8 mouse cellular contexts compared by ENCODE assay signal in genomic region chr7:16944808-16945315, GRCm38 (mm10). TPM values are rescaled to one million over a fixed set of nuclear protein-coding genes. Genes with fewer than 3 reads are reported as not detected.
DNase-seq lines count a peak whose midpoint lies in the region; ATAC-seq lines count a peak whose summit lies in the region.

No protein-coding gene starts in this region.

- H3K4me1 ChIP-seq in kidney, embryonic 16.5 days (ENCODE audit: insufficient read depth, low read length) = peaks cover 52% of the 10 kb centered on the region
- H3K4me1 ChIP-seq in brown adipose tissue, adult 24 weeks (ENCODE audit: control insufficient read depth, insufficient read depth, insufficient read length, low read length) = no peaks in the 10 kb centered on the region
- H3K4me1 ChIP-seq in hindbrain, embryonic 11.5 days (replicated peaks; ENCODE audit: control insufficient read depth, insufficient read depth, low read length) = peaks cover 28% of the 10 kb centered on the region; the same call in 1 of the 2 replicates
- H3K4me1 ChIP-seq in midbrain, embryonic 14.5 days (ENCODE audit: control insufficient read depth, insufficient read depth, low read length) = peaks cover 81% of the 10 kb centered on the region

- no peaks in the 10 kb centered on the region for H3K9me3 ChIP-seq in kidney, embryonic 16.5 days (ENCODE audit: low read length)
- no peaks in the 10 kb centered on the region for H3K9me3 ChIP-seq in hindbrain, embryonic 11.5 days (ENCODE audit: control insufficient read depth, low read length)
- H3K9me3 ChIP-seq in midbrain, embryonic 14.5 days (ENCODE audit: control insufficient read depth, low read length) = no peaks in the 10 kb centered on the region

- WGBS in kidney, embryonic 16.5 days = 2% methylated on average over 22 of the region's 22 CpGs
- WGBS in hindbrain, embryonic 11.5 days = 1% methylated on average over 22 of the region's 22 CpGs
- WGBS in midbrain, embryonic 14.5 days = under 1% methylated on average over 22 of the region's 22 CpGs

- H3K4me3 ChIP-seq in kidney, embryonic 16.5 days (ENCODE audit: low read length) = peak overlapping the region; percentile 71
- H3K4me3 ChIP-seq in brown adipose tissue, adult 24 weeks (ENCODE audit: insufficient read depth, low read depth, low read length) = peak overlapping the region; percentile 53
- peak overlapping the region; percentile 67 for H3K4me3 ChIP-seq in hindbrain, embryonic 11.5 days (ENCODE audit: low read depth, low read length)
- H3K4me3 ChIP-seq in midbrain, embryonic 14.5 days (replicated peaks; ENCODE audit: low read depth, low read length) = peak overlapping the region; percentile 80

- H3K4me2 ChIP-seq in kidney, embryonic 16.5 days (replicated peaks; ENCODE audit: low read depth, low read length) = peak overlapping the region; percentile 88
- H3K4me2 ChIP-seq in hindbrain, embryonic 11.5 days (replicated peaks; ENCODE audit: low read depth, low read length) = peak overlapping the region; percentile 87
- peak overlapping the region; percentile 96 for H3K4me2 ChIP-seq in midbrain, embryonic 14.5 days (ENCODE audit: low read length)

- H3K9ac ChIP-seq in kidney, embryonic 16.5 days (replicated peaks; ENCODE audit: low read length) = peak overlapping the region; percentile 81
- peak overlapping the region; percentile 81 for H3K9ac ChIP-seq in hindbrain, embryonic 11.5 days (ENCODE audit: low read depth, low read length)
- peak overlapping the region; percentile 94 for H3K9ac ChIP-seq in midbrain, embryonic 14.5 days (replicated peaks; ENCODE audit: low read length)

- peak; percentile 46 for ATAC-seq in kidney, embryonic 16.5 days (ENCODE audit: low FRiP score, low TSS enrichment)
- ATAC-seq in hindbrain, embryonic 11.5 days (ENCODE audit: low FRiP score) = peak; percentile 62
- no peak; the same call in 1 of the 2 replicates for ATAC-seq in midbrain, embryonic 14.5 days (ENCODE audit: low FRiP score, low TSS enrichment)
- no peak for ATAC-seq in inflammation-experienced regulatory T-cells, adult 6 months

- peaks cover 50% of the 10 kb centered on the region for H3K27me3 ChIP-seq in kidney, embryonic 16.5 days (ENCODE audit: insufficient read depth, low read length)
- peaks cover 50% of the 10 kb centered on the region for H3K27me3 ChIP-seq in hindbrain, embryonic 11.5 days (ENCODE audit: control insufficient read depth, insufficient read depth, low read length)
- H3K27me3 ChIP-seq in midbrain, embryonic 14.5 days (ENCODE audit: control insufficient read depth, insufficient read depth, low read length) = no peaks in the 10 kb centered on the region

- no peaks in the 10 kb centered on the region for H3K36me3 ChIP-seq in kidney, embryonic 16.5 days (ENCODE audit: insufficient read depth, low read length)
- H3K36me3 ChIP-seq in hindbrain, embryonic 11.5 days (ENCODE audit: control insufficient read depth, insufficient read depth, low read length) = no peaks in the 10 kb centered on the region
- peaks cover 11% of the 10 kb centered on the region for H3K36me3 ChIP-seq in midbrain, embryonic 14.5 days (ENCODE audit: control insufficient read depth, insufficient read depth, low read length)

- no peak for DNase-seq in kidney, adult 11 months
- DNase-seq in hindbrain, embryonic 11.5 days (ENCODE audit: low spot score) = no peak
- no peak for DNase-seq in midbrain, embryonic 14.5 days
- no peak for DNase-seq in frontal cortex, adult 2 months (ENCODE audit: extremely low spot score in 1 of 2, low spot score in 1 of 2)
- DNase-seq in cerebellum, postnatal 10 days = no peak

- H3K27ac ChIP-seq in kidney, embryonic 16.5 days (ENCODE audit: low read length) = no peak overlapping the region
- no peak overlapping the region for H3K27ac ChIP-seq in brown adipose tissue, adult 24 weeks (replicated peaks; ENCODE audit: low read depth, low read length)
- H3K27ac ChIP-seq in hindbrain, embryonic 11.5 days (ENCODE audit: low read depth, low read length) = peak overlapping the region; percentile 67
- H3K27ac ChIP-seq in midbrain, embryonic 14.5 days (replicated peaks; ENCODE audit: low read depth, low read length) = peak overlapping the region; percentile 97

RNA-seq across cellular contexts. Expression of gene Pnmal2, which starts 0.4 kb away (rescaled TPM):
- 7.4 and 7.5 TPM in 2 replicates for polyA plus RNA-seq in kidney, embryonic 16.5 days (2015; fragmentation: Nextera tagmentation; extraction: Ambion mirVana)
- polyA plus RNA-seq in brown adipose tissue, adult 24 weeks (2012; ENCODE audit: insufficient read depth, insufficient read length, missing spikeins) = not detected in 2 replicates
- polyA plus RNA-seq in hindbrain, embryonic 11.5 days (2014; fragmentation: Nextera tagmentation; extraction: Ambion mirVana) = 7.8 and 11.0 TPM in 2 replicates
- 115 and 116 TPM in 2 replicates for polyA plus RNA-seq in midbrain, embryonic 14.5 days (2014; fragmentation: Nextera tagmentation; extraction: Ambion mirVana)
- 132 and 134 TPM in 2 replicates for polyA plus RNA-seq in frontal cortex, adult 2 months (2012; rRNA removed)
- not detected for polyA plus RNA-seq in inflammation-experienced regulatory T-cells, adult 6 months (2017; shearing (Covaris generic))

RNA-seq across cellular contexts. Expression of gene Pnmal1, which starts 14.6 kb away (rescaled TPM):
- polyA plus RNA-seq in kidney, embryonic 16.5 days (2015; fragmentation: Nextera tagmentation; extraction: Ambion mirVana) = 0.62 and 0.65 TPM in 2 replicates
- not detected in 2 replicates for polyA plus RNA-seq in brown adipose tissue, adult 24 weeks (2012; ENCODE audit: insufficient read depth, insufficient read length, missing spikeins)
- polyA plus RNA-seq in hindbrain, embryonic 11.5 days (2014; fragmentation: Nextera tagmentation; extraction: Ambion mirVana) = 17.6 and 19.5 TPM in 2 replicates
- polyA plus RNA-seq in midbrain, embryonic 14.5 days (2014; fragmentation: Nextera tagmentation; extraction: Ambion mirVana) = 60.8 and 69.8 TPM in 2 replicates
- polyA plus RNA-seq in frontal cortex, adult 2 months (2012; rRNA removed) = 63.1 and 73.0 TPM in 2 replicates
- not detected for polyA plus RNA-seq in inflammation-experienced regulatory T-cells, adult 6 months (2017; shearing (Covaris generic))

RNA-seq across cellular contexts. Expression of gene Calm3, which starts 20.9 kb away (rescaled TPM):
- polyA plus RNA-seq in kidney, embryonic 16.5 days (2015; fragmentation: Nextera tagmentation; extraction: Ambion mirVana) = 145 and 154 TPM in 2 replicates
- 210 and 222 TPM in 2 replicates for polyA plus RNA-seq in brown adipose tissue, adult 24 weeks (2012; ENCODE audit: insufficient read depth, insufficient read length, missing spikeins)
- 322 and 337 TPM in 2 replicates for polyA plus RNA-seq in hindbrain, embryonic 11.5 days (2014; fragmentation: Nextera tagmentation; extraction: Ambion mirVana)
- polyA plus RNA-seq in midbrain, embryonic 14.5 days (2014; fragmentation: Nextera tagmentation; extraction: Ambion mirVana) = 494 and 652 TPM in 2 replicates
- polyA plus RNA-seq in frontal cortex, adult 2 months (2012; rRNA removed) = 1,679 and 1,948 TPM in 2 replicates
- polyA plus RNA-seq in inflammation-experienced regulatory T-cells, adult 6 months (2017; shearing (Covaris generic)) = 100 to 1,000 TPM in 2 of 3 experiments, 10 to 100 TPM in 1; 51.8 to 255 (median 105) TPM

RNA-seq across cellular contexts. Expression of gene Gm42372, which starts 38.0 kb away (rescaled TPM):
- polyA plus RNA-seq in kidney, embryonic 16.5 days (2015; fragmentation: Nextera tagmentation; extraction: Ambion mirVana) = 0.20 and 0.26 TPM in 2 replicates
- not detected in 2 replicates for polyA plus RNA-seq in brown adipose tissue, adult 24 weeks (2012; ENCODE audit: insufficient read depth, insufficient read length, missing spikeins)
- polyA plus RNA-seq in hindbrain, embryonic 11.5 days (2014; fragmentation: Nextera tagmentation; extraction: Ambion mirVana) = 1.5 and 1.7 TPM in 2 replicates
- 6.4 and 8.7 TPM in 2 replicates for polyA plus RNA-seq in midbrain, embryonic 14.5 days (2014; fragmentation: Nextera tagmentation; extraction: Ambion mirVana)
- 58.7 and 72.7 TPM in 2 replicates for polyA plus RNA-seq in frontal cortex, adult 2 months (2012; rRNA removed)
- 1 to 10 TPM; 3.7 to 5.7 (median 5.2) TPM for polyA plus RNA-seq in inflammation-experienced regulatory T-cells, adult 6 months (2017; shearing (Covaris generic))

RNA-seq across cellular contexts. Expression of gene Ptgir, which starts 38.6 kb away (rescaled TPM):
- polyA plus RNA-seq in kidney, embryonic 16.5 days (2015; fragmentation: Nextera tagmentation; extraction: Ambion mirVana) = 1.9 and 2.6 TPM in 2 replicates
- polyA plus RNA-seq in brown adipose tissue, adult 24 weeks (2012; ENCODE audit: insufficient read depth, insufficient read length, missing spikeins) = 1.9 and 2.8 TPM in 2 replicates
- polyA plus RNA-seq in hindbrain, embryonic 11.5 days (2014; fragmentation: Nextera tagmentation; extraction: Ambion mirVana) = 0.56 and 0.81 TPM in 2 replicates
- polyA plus RNA-seq in midbrain, embryonic 14.5 days (2014; fragmentation: Nextera tagmentation; extraction: Ambion mirVana) = 0.16 and 0.30 TPM in 2 replicates
- 0.20 and 0.25 TPM in 2 replicates for polyA plus RNA-seq in frontal cortex, adult 2 months (2012; rRNA removed)
- polyA plus RNA-seq in inflammation-experienced regulatory T-cells, adult 6 months (2017; shearing (Covaris generic)) = 1 to 10 TPM; 4.3 to 8.2 (median 7.1) TPM

Comparison
In these comparisons a context has a peak if more than half of its experiments do, and no peak if none do; other contexts are left out.
1. ATAC-seq: peak in kidney, embryonic 16.5 days (single experiment) and hindbrain, embryonic 11.5 days (single experiment); none in midbrain, embryonic 14.5 days (single experiment) and inflammation-experienced regulatory T-cells, adult 6 months (single experiment).
2. H3K27ac ChIP-seq: peak in hindbrain, embryonic 11.5 days (single experiment) and midbrain, embryonic 14.5 days (single experiment); none in kidney, embryonic 16.5 days (single experiment) and brown adipose tissue, adult 24 weeks (single experiment).
3. RNA of gene Pnmal1, which starts 14.6 kb away (polyA plus RNA-seq): 63.1 to 73.0 TPM in frontal cortex, adult 2 months, 60.8 to 69.8 TPM in midbrain, embryonic 14.5 days and 17.6 to 19.5 TPM in hindbrain, embryonic 11.5 days; 0.62 to 0.65 TPM in kidney, embryonic 16.5 days, not detected in brown adipose tissue, adult 24 weeks and not detected in inflammation-experienced regulatory T-cells, adult 6 months; every median in the first group is over 10 times any median in the second.
4. Peak in every context shown above with its lines, with median percentiles within 50 percentile points of each other: H3K4me2 ChIP-seq, H3K4me3 ChIP-seq and H3K9ac ChIP-seq.